Mouse (Mus musculus): ENCODE measurements around the gene Olfr178.

Olfr178 gene

DNA sequence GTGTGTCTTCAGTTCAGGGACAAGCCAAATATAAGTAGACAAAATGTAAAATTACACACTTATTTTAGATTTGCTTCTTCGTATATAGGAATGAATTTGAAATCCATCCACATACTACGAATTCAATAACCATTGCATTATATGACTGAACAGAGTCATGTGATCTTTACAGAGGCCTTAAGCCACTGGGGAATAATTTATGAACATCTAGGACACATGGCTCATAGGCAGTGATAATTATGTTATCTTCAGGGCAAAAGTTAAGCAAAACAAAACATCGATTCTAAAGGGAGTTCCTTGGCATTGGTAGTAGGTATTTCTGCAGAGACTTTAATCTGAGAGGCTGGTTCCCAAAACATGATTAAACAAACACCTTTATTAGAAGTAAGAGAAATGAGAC is at the start of gene Olfr178:
TSS of gene Olfr178 (minus strand) at position 101 of the 400 bp plus-strand sequence.
- Histone ChIP-seq H3K27me3 (ENCODE audit: control insufficient read depth, insufficient read depth, low read length, poor library complexity, severe bottlenecking) (no peaks in the 10 kb centered on the region), H3K36me3 (ENCODE audit: control insufficient read depth, insufficient read depth, low read length, poor library complexity, severe bottlenecking) (no peaks in the 10 kb centered on the region)
- no peak for DNase-seq (ENCODE audit: low read depth, low spot score)

DNA sequence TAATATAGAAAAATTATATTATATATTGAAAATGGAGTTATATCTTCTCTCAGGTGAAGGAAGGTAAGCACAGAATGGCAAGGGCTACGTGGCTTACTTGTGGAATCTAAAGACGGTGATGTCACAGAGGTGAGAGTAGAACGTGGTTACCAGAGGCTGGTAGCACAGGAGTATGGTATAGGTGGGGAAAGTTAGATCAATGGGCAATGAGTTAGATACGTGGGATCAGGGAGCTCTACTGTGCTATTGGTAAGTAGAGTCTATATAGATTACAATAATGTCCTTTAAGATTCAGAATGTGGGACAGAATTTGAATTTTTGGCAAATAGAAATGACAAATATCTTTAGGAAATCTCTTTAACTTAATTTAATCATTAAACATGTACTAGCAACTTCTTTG is 37.4 kb upstream of the Olfr178 start, which contains the start of gene Olfr180:
TSS of gene Olfr180 (minus strand) at position 101 of the 400 bp plus-strand sequence.
- DNase-seq (ENCODE audit: low read depth, low spot score), result no peak
- no peaks in the 10 kb centered on the region for H3K27me3 ChIP-seq (ENCODE audit: control insufficient read depth, insufficient read depth, low read length, poor library complexity, severe bottlenecking)
- no peaks in the 10 kb centered on the region for H3K36me3 ChIP-seq (ENCODE audit: control insufficient read depth, insufficient read depth, low read length, poor library complexity, severe bottlenecking)

DNA sequence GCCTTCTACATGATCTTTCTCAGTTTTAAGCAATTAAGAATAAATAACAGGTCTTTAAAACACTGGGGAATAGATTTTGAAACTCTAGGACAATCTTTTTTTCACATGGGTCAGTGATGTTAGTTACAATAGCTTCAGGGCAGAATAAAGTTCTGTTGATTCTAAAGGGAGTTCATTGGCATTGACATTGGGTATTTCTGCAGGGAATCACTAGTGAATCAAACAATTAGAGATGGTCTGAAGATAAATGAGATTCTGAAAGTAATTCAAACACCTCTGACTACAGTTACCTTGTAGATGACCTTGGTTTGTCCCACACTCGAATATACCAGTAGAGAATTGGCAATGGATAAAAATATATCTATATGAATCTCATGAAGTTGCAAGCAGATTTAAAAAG is 36.8 kb upstream of the Olfr178 start, which contains the start of gene Olfr181:
TSS of gene Olfr181 (minus strand) at position 101 of the 400 bp plus-strand sequence.
- Histone ChIP-seq H3K36me3 (ENCODE audit: control insufficient read depth, insufficient read depth, low read length, poor library complexity, severe bottlenecking) (no peaks in the 10 kb centered on the region), H3K27me3 (ENCODE audit: control insufficient read depth, insufficient read depth, low read length, poor library complexity, severe bottlenecking) (no peaks in the 10 kb centered on the region)
- no peak for DNase-seq (ENCODE audit: low read depth, low spot score)

DNA sequence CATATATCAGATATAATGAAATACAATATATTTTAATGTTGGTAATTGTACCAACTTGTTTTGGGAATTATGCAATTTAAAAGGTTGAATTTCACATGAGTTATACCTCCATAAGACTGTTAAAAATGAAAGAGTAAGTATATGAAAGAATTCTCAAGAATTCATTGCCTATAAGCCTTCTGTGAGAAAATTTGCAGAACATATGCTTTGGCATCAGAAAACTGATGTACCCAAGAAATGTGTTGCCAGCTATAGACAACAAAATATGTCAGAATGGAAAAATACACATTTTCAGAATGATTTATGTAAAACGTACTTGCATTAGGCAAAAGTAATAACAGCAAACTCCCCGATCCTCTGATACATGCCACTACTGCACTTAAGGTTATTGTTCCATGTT is 7.4 kb downstream of the Olfr178 start:
- no peak for DNase-seq (ENCODE audit: low read depth, low spot score)
- H3K36me3 ChIP-seq (ENCODE audit: control insufficient read depth, insufficient read depth, low read length, poor library complexity, severe bottlenecking), result no peaks in the 10 kb centered on the region
- no peaks in the 10 kb centered on the region for H3K27me3 ChIP-seq (ENCODE audit: control insufficient read depth, insufficient read depth, low read length, poor library complexity, severe bottlenecking)

- Histone ChIP-seq H3K27me3 (ENCODE audit: control insufficient read depth, insufficient read depth, low read length, poor library complexity, severe bottlenecking) (no peaks in the 10 kb centered on the region), H3K36me3 (ENCODE audit: control insufficient read depth, insufficient read depth, low read length, poor library complexity, severe bottlenecking) (no peaks in the 10 kb centered on the region)
- DNase-seq (ENCODE audit: low read depth, low spot score), result no peak
Measured at GRCm38 (mm10) chr16:58874668-58875067, 17.2 kb downstream of the Olfr178 start, which contains the start of gene Olfr177. Olfr177 (minus strand) TSS chr16:58874768.

DNA sequence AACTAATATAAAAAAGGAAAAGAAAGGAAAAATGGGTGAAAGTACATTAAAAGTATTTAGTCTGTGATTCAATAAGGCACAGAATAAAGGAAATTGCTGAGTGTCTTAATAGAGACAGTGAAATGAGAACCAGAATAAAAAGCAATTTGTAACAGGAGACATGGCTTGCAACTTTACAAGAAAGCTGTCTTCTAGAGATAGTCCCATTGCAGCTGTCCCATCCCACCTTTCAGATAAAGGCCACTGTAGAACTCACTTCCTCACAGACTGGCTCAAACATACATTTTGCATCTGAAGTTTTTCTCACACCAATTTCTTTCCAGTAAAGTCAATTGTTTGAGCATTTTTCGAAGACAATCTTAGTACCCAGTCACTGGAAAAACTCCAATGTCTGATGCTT is 30.4 kb downstream of the Olfr178 start:
- Histone ChIP-seq H3K36me3 (ENCODE audit: control insufficient read depth, insufficient read depth, low read length, poor library complexity, severe bottlenecking) (no peaks in the 10 kb centered on the region), H3K27me3 (ENCODE audit: control insufficient read depth, insufficient read depth, low read length, poor library complexity, severe bottlenecking) (no peaks in the 10 kb centered on the region)
- no peak for DNase-seq (ENCODE audit: low read depth, low spot score)

DNA sequence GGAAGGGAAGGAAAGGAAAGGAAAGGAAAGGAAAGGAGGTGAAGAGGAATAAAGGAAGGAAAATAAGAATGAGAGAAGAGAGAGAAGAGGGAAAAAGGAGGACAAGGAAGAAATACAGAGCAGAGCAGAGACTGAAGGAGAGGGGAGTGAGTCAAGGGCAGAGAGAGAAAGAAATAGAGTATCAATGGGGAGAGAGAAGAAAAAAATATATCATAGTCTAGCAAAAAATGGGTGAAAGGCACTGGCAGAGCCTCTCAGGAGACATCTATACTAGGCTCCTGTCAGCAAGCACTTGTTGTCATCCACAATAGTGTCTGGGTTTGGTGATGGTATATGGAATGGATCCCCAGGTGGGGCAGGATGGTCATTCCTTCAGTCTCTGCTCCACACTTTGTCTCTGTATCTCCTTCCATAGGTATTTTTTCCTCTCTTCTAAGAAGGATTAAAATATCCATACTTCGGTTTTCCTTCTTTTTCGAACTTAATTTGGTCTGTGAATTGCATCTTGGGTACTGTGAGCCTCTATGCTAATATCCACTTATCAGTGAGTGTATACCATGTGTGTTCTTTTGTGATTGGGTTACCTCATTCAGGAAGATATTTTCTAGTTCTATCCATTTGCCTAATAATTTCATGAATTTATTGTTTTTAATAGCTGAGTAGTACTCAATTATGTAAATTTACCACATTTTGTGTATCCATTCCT is 31.7 kb downstream of the Olfr178 start:
- no peaks in the 10 kb centered on the region for H3K27me3 ChIP-seq (ENCODE audit: control insufficient read depth, insufficient read depth, low read length, poor library complexity, severe bottlenecking)
- H3K36me3 ChIP-seq (ENCODE audit: control insufficient read depth, insufficient read depth, low read length, poor library complexity, severe bottlenecking), result no peaks in the 10 kb centered on the region
- DNase-seq (ENCODE audit: low read depth, low spot score), result no peak
